Mouse (Mus musculus): Measurements from ENCODE around the gene Tmbim1.

DNA sequence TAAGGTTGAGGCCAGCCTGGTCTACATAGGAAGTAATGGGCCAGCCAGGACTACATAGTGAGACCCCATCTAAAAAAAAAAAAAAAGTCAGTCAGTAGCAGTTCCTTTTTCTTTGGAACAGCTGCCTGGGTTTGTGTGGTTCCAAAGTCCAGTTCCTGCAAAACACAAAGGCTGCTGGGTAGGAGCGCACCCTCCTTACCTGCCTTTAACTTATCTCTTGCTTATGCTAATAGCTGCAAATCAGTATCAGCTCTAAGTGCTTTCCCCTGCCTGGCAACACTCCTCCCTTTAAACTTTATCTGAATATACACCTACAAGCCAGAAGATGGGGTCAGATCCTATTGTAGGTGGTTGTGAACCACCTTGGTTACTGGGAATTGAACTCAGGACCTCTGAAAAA, 1.7 kb upstream of the Tmbim1 start:
- TF ChIP-seq GATA1 (IDR thresholded peaks at IDR 0.05; ENCODE audit: borderline replicate concordance, low read length) (no peak), FLI1 (IDR thresholded peaks at IDR 0.05; ENCODE audit: low read length) (no peak)

All from megakaryocyte, embryonic 14.5 days (primary cell).